9 mouse cellular contexts compared by ENCODE assay signal in genomic region chr2:93131825-93132623, GRCm38 (mm10). TPM values are rescaled to one million over a fixed set of nuclear protein-coding genes. Genes with fewer than 3 reads are reported as not detected.
DNase-seq lines count a peak whose midpoint lies in the region; ATAC-seq and TF ChIP-seq lines count a peak whose summit lies in the region.
"Had no signal": no experiment of that assay in that cellular context is flagged by ENCODE, and none has a peak within 500 bp of the region (broad histone marks: within the 10 kb centered on the region; RNA-seq: fewer than 3 reads in every experiment).

No protein-coding gene starts in this region.

- peaks cover under 1% of the 10 kb centered on the region for H3K4me1 ChIP-seq in heart, embryonic 11.5 days (ENCODE audit: control insufficient read depth, insufficient read depth, low read length)
- peaks cover 9% of the 10 kb centered on the region for H3K4me1 ChIP-seq in lung, adult 2 months (ENCODE audit: control insufficient read depth, insufficient read depth, low read length)

- no peak for ATAC-seq in heart, embryonic 11.5 days (replicated peaks; ENCODE audit: insufficient number of reproducible peaks, low FRiP score, low TSS enrichment)
- no peak for ATAC-seq in cerebellum, adult (ENCODE audit: insufficient number of reproducible peaks, low FRiP score, low TSS enrichment)

- H3K9ac ChIP-seq in heart, embryonic 11.5 days (ENCODE audit: low read depth, low read length) = no peak overlapping the region

- 56% methylated on average over 9 of the region's 9 CpGs for WGBS in heart, embryonic 11.5 days (ENCODE audit: insufficient replicate concordance)
- WGBS in lung, adult 2 months = 17% methylated on average over 9 of the region's 9 CpGs

- TF ChIP-seq POLR2A in lung, adult 2 months (IDR thresholded peaks at IDR 0.05; ENCODE audit: borderline replicate concordance, extremely low read depth, low read depth, low read length) = no peak

- H3K27me3 ChIP-seq in heart, embryonic 11.5 days (ENCODE audit: control insufficient read depth, insufficient read depth, low read length) = no peaks in the 10 kb centered on the region
- H3K27me3 ChIP-seq in splenic B cell, adult 2 months (ENCODE audit: control insufficient read depth, insufficient read depth, low read length, poor library complexity, severe bottlenecking) = no peaks in the 10 kb centered on the region

- no peak for TF ChIP-seq CTCF in lung, adult 2 months (IDR thresholded peaks at IDR 0.05; ENCODE audit: insufficient read depth, low read length)

- DNase-seq in heart, adult 11 months = peak; percentile 97
- peak; percentile 83 for DNase-seq in 416B (ENCODE audit: low read depth)
- DNase-seq in brain, adult 2 months (ENCODE audit: low read depth, low spot score) = peak; percentile 41
- peak; percentile 46 for DNase-seq in heart, postnatal 25 days (ENCODE audit: low spot score)
- peak; percentile 55 for DNase-seq in lung, adult 2 months
- peak; percentile 75 for DNase-seq in splenic B cell, adult 2 months (ENCODE audit: low read depth, low spot score)

- no peaks in the 10 kb centered on the region for H3K36me3 ChIP-seq in heart, embryonic 11.5 days (ENCODE audit: control insufficient read depth, insufficient read depth, low read length)
- H3K36me3 ChIP-seq in splenic B cell, adult 2 months (ENCODE audit: control insufficient read depth, insufficient read depth, low read length, poor library complexity, severe bottlenecking) = no peaks in the 10 kb centered on the region; the same call in 1 of the 2 replicates
- H3K36me3 ChIP-seq: G1E had no signal

- intact Hi-C loops in heart, postnatal 25 days (cut with DNase I) = loop anchor here (2.0 to 10.0 kb wide), 2 partner anchors 57 to 133 kb away; no protein-coding TSS in a partner anchor

- H3K4me3 ChIP-seq in heart, embryonic 11.5 days (ENCODE audit: low read depth, low read length) = no peak overlapping the region
- H3K4me3 ChIP-seq in lung, adult 2 months (replicated peaks; ENCODE audit: extremely low read depth, low read depth, low read length) = no peak overlapping the region

- H3K9me3 ChIP-seq in heart, embryonic 11.5 days (replicated peaks; ENCODE audit: control insufficient read depth, low read length) = no peaks in the 10 kb centered on the region
- H3K9me3 ChIP-seq: G1E had no signal

- no peak overlapping the region for H3K4me2 ChIP-seq in heart, embryonic 11.5 days

- no peak overlapping the region for H3K27ac ChIP-seq in heart, embryonic 11.5 days (ENCODE audit: low read depth, low read length)

RNA-seq across cellular contexts. Expression of gene Trp53i11, which starts 55.3 kb away (rescaled TPM):
- 23.6 and 27.7 TPM in 2 replicates for polyA plus RNA-seq in heart, embryonic 11.5 days (2014; fragmentation: Nextera tagmentation; extraction: Ambion mirVana)
- 10 to 100 TPM; 30.3 to 45.6 TPM for total RNA-seq in heart, postnatal 25 days (2021)
- polyA plus RNA-seq in lung, adult 2 months (2012; rRNA removed) = 31.8 and 37.5 TPM in 2 replicates
- total RNA-seq: G1E had no signal
- polyA plus RNA-seq: G1E had no signal

Comparison
In these comparisons a context has a peak if more than half of its experiments do, and no peak if none do; other contexts are left out.
1. DNase-seq: peak in every context shown above with its lines; median percentile 97 in heart, adult 11 months; 83 in 416B; 75 in splenic B cell, adult 2 months; 55 in lung, adult 2 months; 46 in heart, postnatal 25 days; 41 in brain, adult 2 months.